In the genomic region with DNA sequence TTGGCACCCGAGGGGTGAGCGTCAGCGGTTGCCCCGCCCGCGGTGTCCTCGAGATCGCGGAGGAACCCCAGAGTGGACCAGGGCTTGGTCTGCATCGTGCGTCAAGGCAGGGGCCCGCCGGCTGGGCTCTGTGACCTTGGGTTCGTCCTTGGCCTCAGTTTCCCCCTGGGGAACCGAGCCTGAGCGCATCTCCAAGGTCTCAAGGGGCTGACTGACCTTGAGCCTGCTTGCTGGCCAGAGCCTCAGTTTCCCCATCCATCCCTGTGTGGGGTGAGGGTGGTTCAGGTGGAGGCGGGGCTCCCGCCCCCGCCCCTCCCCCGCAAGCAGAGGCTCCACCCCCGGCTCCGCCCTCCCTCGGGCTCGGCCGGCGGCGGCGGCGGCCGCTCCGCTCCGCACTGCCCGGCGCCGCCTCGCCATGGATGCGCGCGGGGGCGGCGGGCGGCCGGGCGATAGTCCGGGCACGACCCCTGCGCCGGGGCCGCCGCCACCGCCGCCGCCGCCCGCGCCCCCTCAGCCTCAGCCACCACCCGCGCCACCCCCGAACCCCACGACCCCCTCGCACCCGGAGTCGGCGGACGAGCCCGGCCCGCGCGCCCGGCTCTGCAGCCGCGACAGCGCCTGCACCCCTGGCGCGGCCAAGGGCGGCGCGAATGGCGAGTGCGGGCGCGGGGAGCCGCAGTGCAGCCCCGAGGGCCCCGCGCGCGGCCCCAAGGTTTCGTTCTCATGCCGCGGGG, we compare ENCODE assay signal across 8 mouse cellular contexts. TPM values are rescaled to one million over a fixed set of nuclear protein-coding genes. Genes with fewer than 3 reads are reported as not detected.
DNase-seq lines count a peak whose midpoint lies in the region; ATAC-seq and TF ChIP-seq lines count a peak whose summit lies in the region.

A gene (plus strand): TSS at position 381 of the 734 bp plus-strand sequence.

- no peaks in the 10 kb centered on the region for H3K9me3 ChIP-seq in forebrain, embryonic 16.5 days (ENCODE audit: control insufficient read depth, low read length)
- no peaks in the 10 kb centered on the region for H3K9me3 ChIP-seq in neural tube, embryonic 13.5 days

- peak within 1 kb of the TSS; percentile 89 for H3K27ac ChIP-seq in left cerebral cortex, adult 2 months
- no peak within 1 kb of the TSS for H3K27ac ChIP-seq in forebrain, embryonic 16.5 days (ENCODE audit: low read length)
- H3K27ac ChIP-seq in neural tube, embryonic 13.5 days (replicated peaks), result no peak within 1 kb of the TSS

- 3% methylated on average over 30 of the region's 91 CpGs for WGBS in forebrain, embryonic 16.5 days
- 3% methylated on average over 51 of the region's 91 CpGs for WGBS in neural tube, embryonic 13.5 days

- intact Hi-C loops in left cerebral cortex, adult 2 months (cut with DNase I), result no loop called here

- H3K27me3 ChIP-seq in forebrain, embryonic 16.5 days (replicated peaks; ENCODE audit: control insufficient read depth, insufficient read depth, low read length), result peaks cover 34% of the 10 kb centered on the region
- H3K27me3 ChIP-seq in neural tube, embryonic 13.5 days, result peaks cover 65% of the 10 kb centered on the region

- DNase-seq in left cerebral cortex, adult 2 months (ENCODE audit: extremely low spot score in 1 of 2, low spot score in 2 of 2), result no peak
- no peak for DNase-seq in left cerebral cortex, adult 9 months (ENCODE audit: low spot score in 2 of 2)
- peak; percentile 79 for DNase-seq in cerebellum, adult 11-12 months
- no peak for DNase-seq in layer of hippocampus, postnatal 36 days
- no peak for DNase-seq in adrenal gland, adult 18-20 months (ENCODE audit: low spot score in 2 of 2)
- DNase-seq in gastrocnemius, postnatal 10 days, result no peak

- H3K36me3 ChIP-seq in forebrain, embryonic 16.5 days (ENCODE audit: control insufficient read depth, insufficient read depth), result no peaks in the 10 kb centered on the region
- H3K36me3 ChIP-seq in neural tube, embryonic 13.5 days, result peaks cover 11% of the 10 kb centered on the region

- peak within 1 kb of the TSS; percentile 91 for H3K4me2 ChIP-seq in forebrain, embryonic 16.5 days (ENCODE audit: low read length)
- peak within 1 kb of the TSS; percentile 90 for H3K4me2 ChIP-seq in neural tube, embryonic 13.5 days

- H3K9ac ChIP-seq in forebrain, embryonic 16.5 days (replicated peaks; ENCODE audit: low read depth, low read length), result peak within 1 kb of the TSS; percentile 71
- peak within 1 kb of the TSS; percentile 82 for H3K9ac ChIP-seq in neural tube, embryonic 13.5 days

- no peak for TF ChIP-seq CTCF in left cerebral cortex, adult 2 months (IDR thresholded peaks at IDR 0.05)

- peak within 1 kb of the TSS; percentile 84 for H3K4me3 ChIP-seq in left cerebral cortex, adult 2 months
- H3K4me3 ChIP-seq in forebrain, embryonic 16.5 days (replicated peaks; ENCODE audit: low read length), result peak within 1 kb of the TSS; percentile 72
- peak within 1 kb of the TSS; percentile 66 for H3K4me3 ChIP-seq in neural tube, embryonic 13.5 days

- peak; percentile 63 for ATAC-seq in forebrain, embryonic 16.5 days
- ATAC-seq in neural tube, embryonic 13.5 days (ENCODE audit: low read depth), result peak; percentile 69

- H3K4me1 ChIP-seq in forebrain, embryonic 16.5 days (replicated peaks; ENCODE audit: control insufficient read depth, insufficient read depth, low read length), result peaks cover 13% of the 10 kb centered on the region
- H3K4me1 ChIP-seq in neural tube, embryonic 13.5 days (replicated peaks), result peaks cover 28% of the 10 kb centered on the region

RNA-seq across cellular contexts. Expression of the gene that starts here (rescaled TPM):
- 100 to 1,000 TPM; 129 to 142 TPM for total RNA-seq in left cerebral cortex, adult 2 months (2021)
- polyA plus RNA-seq in forebrain, embryonic 16.5 days (2015; fragmentation: Nextera tagmentation; extraction: Ambion mirVana), result 0.39 and 0.52 TPM in 2 replicates
- 100 to 1,000 TPM; 106 to 118 TPM for total RNA-seq in layer of hippocampus, postnatal 36 days (2021)
- polyA plus RNA-seq in neural tube, embryonic 13.5 days (2015; fragmentation: Nextera tagmentation; extraction: Ambion mirVana), result 0.78 and 0.83 TPM in 2 replicates
- 1 to 10 TPM; 6.1 to 9.4 TPM for total RNA-seq in adrenal gland, adult 18-20 months (2021)
- total RNA-seq in gastrocnemius, postnatal 10 days (2021), result under 1 TPM; 0.86 to 0.96 TPM

Comparison
In these comparisons a context has a peak if more than half of its experiments do, and no peak if none do; other contexts are left out.
1. RNA of the gene that starts here (total RNA-seq): 129 to 142 TPM in left cerebral cortex, adult 2 months and 106 to 118 TPM in layer of hippocampus, postnatal 36 days; 6.1 to 9.4 TPM in adrenal gland, adult 18-20 months and 0.86 to 0.96 TPM in gastrocnemius, postnatal 10 days; every median in the first group is over 10 times any median in the second.
2. Peak in ATAC-seq, H3K4me3 ChIP-seq, H3K9ac ChIP-seq and H3K4me2 ChIP-seq in forebrain, embryonic 16.5 days; RNA of the gene not detected or under 1 TPM.
3. Peak in ATAC-seq, H3K4me3 ChIP-seq, H3K9ac ChIP-seq and H3K4me2 ChIP-seq in neural tube, embryonic 13.5 days; RNA of the gene not detected or under 1 TPM.
4. Peak in every context shown above with its lines, with median percentiles within 50 percentile points of each other: H3K4me3 ChIP-seq.